Mouse (Mus musculus): ENCODE results near the gene Arglu1. TPM values are rescaled to one million over a fixed set of nuclear protein-coding genes. Genes with fewer than 3 reads are reported as not detected.
A peak's percentile ranks its signal among the peaks of the same experiment; 100 is the strongest.

Arglu1 gene
- polyA plus RNA-seq, 1 experiment from 2014 or later: 85.1 TPM

DNA sequence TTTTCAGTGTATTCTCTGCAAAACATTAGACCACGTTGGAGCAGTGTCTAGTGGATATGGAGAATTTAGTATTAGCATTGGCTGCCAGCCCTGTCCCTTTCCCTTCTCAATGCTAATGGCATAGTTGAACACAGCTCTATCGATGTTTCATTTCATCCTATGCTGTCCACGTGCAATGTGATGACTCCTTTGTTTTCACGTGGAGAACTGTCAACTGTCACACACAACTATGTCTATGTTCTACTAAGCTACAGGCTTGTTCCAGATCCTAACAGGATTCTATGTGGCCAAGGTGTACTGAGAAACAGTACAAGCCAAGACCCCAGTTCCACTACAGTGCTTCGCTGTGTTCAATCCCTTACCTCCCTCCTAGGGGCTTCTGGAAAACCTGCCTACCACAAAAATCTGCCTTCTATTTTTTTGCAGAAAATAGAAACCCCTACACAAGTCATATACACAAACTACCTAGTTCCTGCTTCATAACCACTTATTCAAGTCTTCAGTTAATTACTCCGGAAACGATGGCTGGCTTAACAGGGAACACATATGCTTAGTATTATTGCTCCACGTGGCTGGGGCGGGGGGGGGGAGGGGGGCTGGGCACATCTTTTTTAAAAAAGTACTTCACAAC, 1.4 kb downstream of the Arglu1 start:
- 7% methylated on average over 9 of the region's 9 CpGs for WGBS
- Histone ChIP-seq H3K27ac (peak overlapping the region; percentile 96; the same call in 1 of the 2 replicates), H3K4me3 (peak overlapping the region; percentile 85), H3K36me3 (no peaks in the 10 kb centered on the region), H3K27me3 (no peaks in the 10 kb centered on the region), H3K9me3 (replicated peaks) (no peaks in the 10 kb centered on the region), H3K4me1 (replicated peaks) (peaks cover 39% of the 10 kb centered on the region), H3K9ac (peak overlapping the region; percentile 98), H3K4me2 (peak overlapping the region; percentile 82)
- no peak for ATAC-seq (replicated peaks; ENCODE audit: insufficient number of reproducible peaks, insufficient read depth, low FRiP score, low read depth)

DNA sequence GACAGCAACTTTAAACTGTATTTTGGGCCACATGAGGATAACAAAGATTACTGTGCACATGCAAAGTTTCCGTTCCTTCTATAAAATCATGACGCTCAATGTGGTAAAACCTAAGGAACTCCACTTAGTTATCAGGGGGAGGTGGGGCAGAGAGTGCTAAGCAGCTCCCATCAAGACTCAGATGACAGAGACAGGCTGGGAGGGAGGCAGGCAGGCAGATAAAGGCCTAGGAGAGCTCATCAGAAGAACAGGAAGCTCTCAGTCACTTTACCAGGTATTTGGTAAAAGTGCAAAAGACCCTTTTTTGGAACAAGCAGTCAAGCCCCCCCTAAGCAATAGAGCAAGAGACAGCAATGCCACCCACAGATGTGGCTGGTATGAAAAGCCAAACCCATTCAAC, 4.8 kb downstream of the Arglu1 start:
- ATAC-seq (replicated peaks; ENCODE audit: insufficient number of reproducible peaks, insufficient read depth, low FRiP score, low read depth): no peak
- Histone ChIP-seq H3K27ac (no peak overlapping the region), H3K4me1 (replicated peaks) (peaks cover 46% of the 10 kb centered on the region), H3K27me3 (no peaks in the 10 kb centered on the region), H3K4me3 (no peak overlapping the region), H3K9ac (no peak overlapping the region), H3K36me3 (peaks cover 23% of the 10 kb centered on the region), H3K9me3 (replicated peaks) (no peaks in the 10 kb centered on the region), H3K4me2 (0 out of 2 replicates have a peak overlapping the region, but pooled peaks have one; percentile 10)
- WGBS: 24% methylated on average over 2 of the region's 2 CpGs

DNA sequence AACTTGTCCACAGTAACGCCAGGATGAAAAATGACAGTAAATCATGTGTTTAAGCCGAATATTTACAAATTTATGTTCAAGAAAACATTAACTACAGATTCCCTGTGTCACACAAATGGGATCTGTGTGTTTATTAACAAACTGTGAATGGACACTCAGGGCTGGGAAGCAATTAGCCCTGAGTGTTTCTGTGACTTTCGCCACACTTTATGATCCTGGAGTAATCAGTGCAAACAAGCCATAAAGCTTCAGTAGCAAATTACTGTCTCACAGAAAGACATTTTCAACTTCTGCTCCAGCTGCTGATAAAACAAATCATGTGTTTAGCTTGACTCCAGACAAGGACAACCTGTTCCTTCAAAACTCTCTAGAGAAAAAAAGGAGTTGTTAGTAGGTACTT, 7.6 kb downstream of the Arglu1 start:
- no peak for ATAC-seq (replicated peaks; ENCODE audit: insufficient number of reproducible peaks, insufficient read depth, low FRiP score, low read depth)
- peaks cover 46% of the 10 kb centered on the region for H3K36me3 ChIP-seq
- H3K9ac ChIP-seq: no peak overlapping the region
- no peak overlapping the region for H3K27ac ChIP-seq
- H3K4me3 ChIP-seq: no peak overlapping the region
- no peaks in the 10 kb centered on the region for H3K27me3 ChIP-seq
- no peaks in the 10 kb centered on the region for H3K9me3 ChIP-seq (replicated peaks)
- no peak overlapping the region for H3K4me2 ChIP-seq
- H3K4me1 ChIP-seq (replicated peaks): peaks cover 31% of the 10 kb centered on the region
- WGBS: 88% methylated on average over 3 of the region's 3 CpGs

DNA sequence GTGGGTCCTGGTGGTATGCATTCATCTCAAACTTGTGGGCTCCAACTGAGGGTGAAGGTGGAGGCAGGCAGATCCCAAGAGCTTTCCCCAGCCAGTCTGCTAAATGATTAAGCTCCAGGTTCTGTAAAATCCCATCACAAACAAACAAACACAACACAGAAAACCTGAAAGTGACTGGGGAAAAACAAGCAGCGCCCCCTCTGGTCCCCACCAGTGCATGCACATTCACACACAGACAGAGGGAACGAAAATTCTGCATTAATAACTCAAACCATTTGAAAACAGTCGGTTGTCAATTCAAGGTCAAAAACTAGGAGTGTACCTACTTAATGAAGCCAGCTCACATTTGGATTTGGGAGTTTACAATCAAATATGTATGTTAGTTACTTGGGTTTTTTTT, 12.1 kb downstream of the Arglu1 start:
- WGBS: 86% methylated on average over 3 of the region's 3 CpGs
- H3K4me3 ChIP-seq: no peak overlapping the region
- ATAC-seq (replicated peaks; ENCODE audit: insufficient number of reproducible peaks, insufficient read depth, low FRiP score, low read depth): no peak
- H3K27ac ChIP-seq: no peak overlapping the region
- no peak overlapping the region for H3K9ac ChIP-seq
- H3K27me3 ChIP-seq: no peaks in the 10 kb centered on the region
- peaks cover 57% of the 10 kb centered on the region for H3K36me3 ChIP-seq
- H3K4me2 ChIP-seq: no peak overlapping the region
- H3K9me3 ChIP-seq (replicated peaks): no peaks in the 10 kb centered on the region
- H3K4me1 ChIP-seq (replicated peaks): peaks cover 2% of the 10 kb centered on the region; the same call in 1 of the 2 replicates

DNA sequence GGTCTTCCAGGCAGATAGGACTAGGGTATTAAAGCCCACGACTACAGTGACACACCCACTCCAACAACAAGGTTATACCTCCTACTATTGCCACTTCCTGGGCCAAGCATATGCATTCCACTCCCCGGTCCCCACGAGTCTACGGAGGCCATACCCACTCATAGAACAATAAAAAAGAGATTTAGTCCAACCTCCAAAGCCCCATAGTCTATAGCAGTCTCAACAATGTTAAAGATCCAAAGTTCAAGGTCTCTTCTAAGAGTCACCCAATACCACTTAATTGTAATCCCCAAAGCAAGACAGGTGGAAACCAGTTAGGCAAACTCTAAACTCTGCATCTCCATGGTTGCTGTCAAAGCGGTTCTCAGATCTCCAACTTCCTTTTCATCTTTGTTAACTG, 15.5 kb downstream of the Arglu1 start:
- Histone ChIP-seq H3K4me2 (no peak overlapping the region), H3K9ac (no peak overlapping the region), H3K4me1 (replicated peaks) (no peaks in the 10 kb centered on the region; the same call in 1 of the 2 replicates), H3K4me3 (no peak overlapping the region), H3K36me3 (peaks cover 45% of the 10 kb centered on the region), H3K27ac (no peak overlapping the region), H3K9me3 (replicated peaks) (no peaks in the 10 kb centered on the region), H3K27me3 (no peaks in the 10 kb centered on the region)
- 77% methylated on average over 5 of the region's 5 CpGs for WGBS
- ATAC-seq (replicated peaks; ENCODE audit: insufficient number of reproducible peaks, insufficient read depth, low FRiP score, low read depth): no peak

DNA sequence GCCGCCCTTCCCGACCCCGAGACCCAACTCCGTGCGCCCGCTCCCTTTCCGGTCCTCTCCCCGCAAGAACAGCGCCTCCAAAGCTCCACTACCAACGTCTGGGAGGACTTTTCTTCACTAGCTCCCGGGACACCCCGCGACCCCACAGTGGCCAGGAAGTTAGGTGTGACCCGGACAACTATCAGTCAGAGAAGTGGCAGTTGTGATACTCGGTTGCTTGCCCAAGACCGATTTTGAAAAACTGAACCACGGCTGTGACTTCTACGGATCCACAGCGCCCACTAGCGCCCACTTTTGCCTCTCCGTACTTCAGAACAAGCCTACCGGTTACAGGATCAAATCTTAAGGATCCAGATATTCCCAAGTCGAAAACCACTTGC, 28.6 kb downstream of the Arglu1 start:
- ATAC-seq (replicated peaks; ENCODE audit: insufficient number of reproducible peaks, insufficient read depth, low FRiP score, low read depth): peak; percentile 3
- H3K9me3 ChIP-seq (replicated peaks): no peaks in the 10 kb centered on the region
- peak overlapping the region; percentile 94 for H3K4me3 ChIP-seq
- WGBS: under 1% methylated on average over 23 of the region's 23 CpGs
- H3K27me3 ChIP-seq: no peaks in the 10 kb centered on the region
- H3K4me1 ChIP-seq (replicated peaks): peaks cover 15% of the 10 kb centered on the region
- peaks cover 7% of the 10 kb centered on the region for H3K36me3 ChIP-seq
- peak overlapping the region; percentile 83 for H3K27ac ChIP-seq
- H3K4me2 ChIP-seq: peak overlapping the region; percentile 93
- peak overlapping the region; percentile 92 for H3K9ac ChIP-seq

DNA sequence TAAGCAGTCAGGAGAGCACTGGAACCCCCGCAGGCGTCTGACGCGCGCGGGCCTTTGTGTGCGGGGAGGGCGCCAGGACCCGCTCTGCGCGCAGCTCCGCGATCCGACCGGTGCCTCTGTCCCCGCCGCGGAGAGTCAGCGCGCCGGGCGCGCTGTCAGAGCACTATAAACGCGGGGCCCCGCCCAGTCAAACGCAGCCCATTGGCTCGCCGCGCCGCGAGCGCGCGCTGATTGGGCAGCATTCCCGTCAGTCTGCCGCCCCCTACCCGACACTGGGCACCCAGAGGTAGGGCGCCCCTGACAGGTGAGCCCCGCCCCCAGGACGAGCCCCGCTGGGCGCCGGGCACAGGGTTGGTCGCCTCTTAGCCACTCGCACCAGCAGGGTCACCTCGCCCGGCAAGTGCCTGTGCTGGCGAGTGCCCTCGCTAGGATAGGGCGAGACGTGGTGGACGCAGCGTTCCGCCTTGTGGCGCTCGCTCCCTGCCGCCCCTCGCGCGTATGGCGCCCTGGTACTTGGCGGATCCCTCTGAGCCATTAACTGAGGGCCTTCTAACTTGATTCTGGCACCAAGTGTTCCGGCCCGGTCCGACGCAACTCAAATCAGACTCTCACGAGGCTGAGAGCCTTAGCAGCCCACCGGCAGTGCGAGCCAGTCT, 29.1 kb downstream of the Arglu1 start, which contains the start of gene Efnb2:
Gene Efnb2, minus strand, starts transcription at position 140 of the 656 bp plus-strand sequence.
- Histone ChIP-seq H3K4me1 (replicated peaks) (peaks cover 18% of the 10 kb centered on the region), H3K36me3 (peaks cover 3% of the 10 kb centered on the region; the same call in 1 of the 2 replicates), H3K27me3 (no peaks in the 10 kb centered on the region), H3K9me3 (replicated peaks) (no peaks in the 10 kb centered on the region), H3K4me3 (peak within 1 kb of the TSS; percentile 94), H3K27ac (peak within 1 kb of the TSS; percentile 83), H3K4me2 (peak within 1 kb of the TSS; percentile 93), H3K9ac (peak within 1 kb of the TSS; percentile 92)
- WGBS: under 1% methylated on average over 69 of the region's 70 CpGs
- ATAC-seq (replicated peaks; ENCODE audit: insufficient number of reproducible peaks, insufficient read depth, low FRiP score, low read depth): peak; percentile 90

DNA sequence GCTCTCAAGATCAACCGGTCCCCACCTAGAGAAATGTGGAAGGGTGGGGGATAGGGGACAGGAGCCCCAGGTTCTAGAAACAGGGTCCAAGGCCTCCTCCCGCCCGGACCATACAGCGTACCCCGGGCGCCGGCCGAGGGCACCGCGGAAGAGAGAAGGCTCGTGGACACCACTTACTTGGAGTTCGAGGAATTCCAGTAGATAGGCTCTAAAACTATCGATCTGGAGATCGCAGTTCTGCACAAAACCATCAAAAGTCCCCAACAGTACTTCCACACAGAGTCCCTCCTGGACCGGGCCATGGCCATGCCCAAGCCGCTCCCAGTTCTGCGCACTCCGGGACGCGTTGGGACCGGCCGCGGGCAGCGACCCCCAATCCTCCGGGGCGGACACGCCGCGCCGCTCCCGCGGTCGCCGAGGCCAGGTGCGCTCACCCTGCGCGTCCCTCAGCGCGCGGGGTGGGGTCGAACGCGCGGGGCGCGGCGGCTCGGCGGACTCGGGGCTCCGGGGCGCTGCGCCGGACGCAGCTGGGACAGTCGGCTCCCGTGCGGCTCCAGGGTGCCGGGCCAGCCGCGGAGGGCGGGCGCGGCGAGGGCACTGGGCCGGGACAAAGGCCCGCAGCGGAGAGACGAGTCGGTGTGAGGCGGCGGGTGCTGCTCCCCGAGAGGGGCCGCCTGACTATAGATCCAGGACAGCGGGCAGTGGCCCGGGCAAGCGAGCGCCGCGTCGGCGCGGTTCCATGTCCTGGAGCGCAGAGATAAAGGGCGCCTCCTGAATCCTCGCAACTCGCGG, 29.8 kb downstream of the Arglu1 start:
- under 1% methylated on average over 88 of the region's 88 CpGs for WGBS
- Histone ChIP-seq H3K4me1 (replicated peaks) (peaks cover 17% of the 10 kb centered on the region), H3K9me3 (replicated peaks) (no peaks in the 10 kb centered on the region), H3K27ac (peak overlapping the region; percentile 83), H3K4me3 (peak overlapping the region; percentile 94), H3K9ac (peak overlapping the region; percentile 92), H3K27me3 (no peaks in the 10 kb centered on the region), H3K4me2 (peak overlapping the region; percentile 93), H3K36me3 (no peaks in the 10 kb centered on the region)
- ATAC-seq (replicated peaks; ENCODE audit: insufficient number of reproducible peaks, insufficient read depth, low FRiP score, low read depth): peak; percentile 44

DNA sequence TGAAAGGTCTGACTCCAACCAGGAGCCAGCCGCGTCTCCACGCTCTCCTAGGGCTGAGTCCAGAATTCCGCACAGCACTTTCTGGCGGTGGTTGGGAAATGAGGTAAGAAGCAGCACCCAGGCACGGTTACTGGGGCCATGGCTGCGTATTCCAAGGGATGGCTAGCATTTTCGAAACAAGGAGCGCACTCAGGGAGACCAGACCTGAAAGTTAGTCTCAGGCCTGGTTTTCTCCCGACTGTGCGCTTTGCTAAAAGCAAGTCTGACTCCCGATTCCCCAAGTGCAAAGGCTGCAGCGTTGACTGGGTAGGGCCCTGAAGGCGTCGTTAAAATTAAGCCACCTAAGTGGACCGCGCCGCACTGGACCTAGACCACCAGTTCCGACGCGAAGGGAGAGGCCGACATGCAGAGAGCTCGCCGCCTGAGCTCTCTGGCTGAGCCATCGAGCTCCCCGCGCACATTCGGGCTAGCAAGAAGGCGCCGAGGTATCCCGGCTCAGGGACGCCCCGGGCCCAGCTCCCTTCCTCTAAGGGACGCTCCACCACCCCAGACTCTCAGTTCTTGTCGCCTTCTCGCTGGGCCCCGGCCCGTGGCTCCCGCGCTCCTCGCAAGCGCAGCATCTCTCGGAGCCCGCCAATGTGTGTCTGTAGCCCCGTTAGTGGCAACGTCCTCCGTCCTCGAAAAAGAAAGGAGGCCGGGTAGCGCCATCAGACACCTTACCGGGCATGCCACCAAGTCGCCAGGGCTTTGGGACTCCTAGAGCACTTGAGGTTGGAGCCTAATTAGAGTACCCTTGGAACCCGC, 30.6 kb downstream of the Arglu1 start:
- no peak for ATAC-seq (replicated peaks; ENCODE audit: insufficient number of reproducible peaks, insufficient read depth, low FRiP score, low read depth)
- H3K4me1 ChIP-seq (replicated peaks): peaks cover 23% of the 10 kb centered on the region
- peak overlapping the region; percentile 93 for H3K4me2 ChIP-seq
- H3K27me3 ChIP-seq: no peaks in the 10 kb centered on the region
- no peaks in the 10 kb centered on the region for H3K36me3 ChIP-seq
- H3K9ac ChIP-seq: peak overlapping the region; percentile 92
- H3K4me3 ChIP-seq: peak overlapping the region; percentile 94
- 1% methylated on average over 53 of the region's 53 CpGs for WGBS
- H3K27ac ChIP-seq: peak overlapping the region; percentile 83
- no peaks in the 10 kb centered on the region for H3K9me3 ChIP-seq (replicated peaks)

DNA sequence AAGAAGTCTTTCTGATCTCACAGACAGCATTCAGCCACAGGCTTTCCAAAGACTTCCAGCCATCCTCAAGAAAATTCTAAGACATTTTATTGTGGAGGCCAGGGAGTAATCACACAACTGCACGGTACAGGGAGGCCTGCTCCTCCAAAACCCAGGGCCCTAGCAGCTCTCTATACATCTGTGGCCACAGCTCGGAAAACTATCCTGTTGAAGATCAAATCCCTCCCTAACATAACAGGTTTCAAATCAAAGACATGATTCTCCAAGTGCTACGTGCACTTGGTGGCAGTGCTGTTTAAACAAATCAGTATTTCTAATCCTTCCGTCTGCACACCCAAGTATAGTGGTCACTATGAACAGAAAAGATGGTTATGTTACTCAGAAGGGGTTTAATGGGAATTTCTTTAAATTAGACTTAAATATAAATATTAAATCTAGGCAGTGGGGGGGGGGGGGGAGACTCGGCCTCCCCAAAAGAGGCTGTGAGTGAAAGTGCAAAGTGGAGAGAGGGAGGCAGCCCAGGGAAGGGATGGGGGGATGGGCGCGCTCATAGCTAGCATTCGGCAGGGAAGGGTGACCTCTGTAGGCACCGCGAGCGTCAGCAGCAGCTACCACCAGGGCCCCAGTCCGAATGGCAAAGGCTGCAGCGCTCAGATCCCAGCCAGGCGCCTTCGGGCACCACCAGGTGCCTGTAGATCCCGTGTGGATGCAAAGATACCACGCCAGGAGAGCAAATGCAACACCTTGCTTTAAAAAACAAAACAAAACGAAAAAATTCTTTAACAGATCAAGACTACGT, 31.7 kb downstream of the Arglu1 start:
- H3K4me2 ChIP-seq: peak overlapping the region; percentile 93
- peaks cover 26% of the 10 kb centered on the region for H3K4me1 ChIP-seq (replicated peaks)
- peak overlapping the region; percentile 92 for H3K9ac ChIP-seq
- peak overlapping the region; percentile 94 for H3K4me3 ChIP-seq
- peak; percentile 63 for ATAC-seq (replicated peaks; ENCODE audit: insufficient number of reproducible peaks, insufficient read depth, low FRiP score, low read depth)
- no peaks in the 10 kb centered on the region for H3K36me3 ChIP-seq
- H3K9me3 ChIP-seq (replicated peaks): no peaks in the 10 kb centered on the region
- peak overlapping the region; percentile 44; the same call in 1 of the 2 replicates for H3K27ac ChIP-seq
- H3K27me3 ChIP-seq: no peaks in the 10 kb centered on the region
- WGBS: 7% methylated on average over 19 of the region's 19 CpGs

Data from heart, embryonic 15.5 days (tissue).